Mouse (Mus musculus) adrenal gland, adult 2 months (tissue): ENCODE results near the gene Map3k1. TPM values are rescaled to one million over a fixed set of nuclear protein-coding genes. Genes with fewer than 3 reads are reported as not detected.

Experiments
- DNase-seq: peaks from one replicate; pipeline ENCODE4 v3.0.0; 2021
- polyA plus RNA-seq: library from polyadenylated mRNA; depleted of rRNA; stranded (reverse); fragments of >200 nt; gene quantifications from 2 replicates; pipeline ENCODE4 v1.2.3, GENCODE M21; 2012
- total RNA-seq, 2 experiments: library from RNA; stranded (reverse); gene quantifications; 2 replicates each; pipeline ENCODE4 v1.2.3; 2021

Gene Map3k1
- total and polyA plus RNA-seq, 3 experiments = 8.3 to 64.9 (median 49.1) TPM

GRCm38 (mm10) chr13:111815017-111815416 lies 6.2 kb upstream of the Map3k1 start:
- DNase-seq = no peak

GRCm38 (mm10) chr13:111812647-111813046 lies 3.9 kb upstream of the Map3k1 start:
- no peak for DNase-seq

DNA sequence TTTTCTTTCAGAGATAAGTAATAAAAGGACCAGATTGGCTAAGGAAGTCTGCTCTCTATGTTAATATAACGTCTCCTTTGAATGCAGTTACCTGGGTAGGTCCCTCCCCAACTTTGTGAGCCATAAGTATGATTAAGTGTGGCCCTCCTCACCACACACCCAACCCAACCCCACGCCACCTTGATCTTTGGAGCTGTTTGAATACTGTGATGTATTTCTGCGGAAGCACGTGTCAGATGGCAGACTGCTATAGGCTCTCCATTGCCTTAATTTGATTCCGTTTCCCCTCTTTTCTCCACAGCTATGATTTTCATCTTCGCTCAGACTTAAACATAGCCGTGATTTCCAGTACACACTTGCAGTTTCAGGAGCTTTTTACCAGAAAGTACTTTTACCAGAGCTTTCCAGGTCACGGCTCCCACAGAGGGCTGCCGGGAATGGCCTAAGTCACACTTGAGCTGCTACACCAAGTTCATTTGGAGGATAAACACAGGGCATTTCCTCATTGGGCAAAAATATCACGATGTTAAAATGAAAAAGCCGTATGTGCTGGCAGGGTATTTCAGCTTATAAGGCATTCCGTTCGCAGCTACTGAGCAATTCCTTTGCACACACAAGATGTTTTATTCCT lies 2.3 kb upstream of the Map3k1 start:
- DNase-seq = no peak

GRCm38 (mm10) chr13:111809466-111810228 lies 854 bp upstream of the Map3k1 start:
- peak; percentile 84 for DNase-seq

- no peak for DNase-seq
Measured at GRCm38 (mm10) chr13:111808387-111808636, 481 bp downstream of the Map3k1 start.

- DNase-seq = peak; percentile 68
Measured at GRCm38 (mm10) chr13:111807596-111808386, 1.0 kb downstream of the Map3k1 start.

- peak; percentile 59 for DNase-seq
Measured at GRCm38 (mm10) chr13:111807105-111807595, 1.6 kb downstream of the Map3k1 start.

GRCm38 (mm10) chr13:111805738-111806722 lies 2.8 kb downstream of the Map3k1 start:
- DNase-seq = no peak

- DNase-seq = peak; percentile 62
Measured at GRCm38 (mm10) chr13:111804951-111805673, 3.7 kb downstream of the Map3k1 start.

DNA sequence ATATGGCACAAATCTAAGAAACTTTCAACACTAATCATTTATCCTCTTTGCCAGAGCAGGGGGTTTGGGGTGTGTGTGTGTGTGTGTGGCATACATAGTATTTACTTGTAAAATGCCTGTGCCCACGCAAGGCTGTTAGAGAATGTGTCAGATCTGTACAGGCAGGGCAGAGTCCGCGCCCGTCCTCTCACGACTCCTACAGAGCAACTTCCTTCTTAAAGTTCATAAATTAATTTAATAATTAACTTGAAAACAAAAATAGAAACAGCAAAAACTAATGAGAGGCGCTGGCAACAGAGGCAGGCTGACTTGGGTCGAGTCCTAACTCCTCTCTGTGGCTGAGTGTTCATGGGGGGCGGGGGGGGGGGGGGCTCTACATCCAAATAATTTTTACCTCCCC lies 4.6 kb downstream of the Map3k1 start:
- no peak for DNase-seq

DNA sequence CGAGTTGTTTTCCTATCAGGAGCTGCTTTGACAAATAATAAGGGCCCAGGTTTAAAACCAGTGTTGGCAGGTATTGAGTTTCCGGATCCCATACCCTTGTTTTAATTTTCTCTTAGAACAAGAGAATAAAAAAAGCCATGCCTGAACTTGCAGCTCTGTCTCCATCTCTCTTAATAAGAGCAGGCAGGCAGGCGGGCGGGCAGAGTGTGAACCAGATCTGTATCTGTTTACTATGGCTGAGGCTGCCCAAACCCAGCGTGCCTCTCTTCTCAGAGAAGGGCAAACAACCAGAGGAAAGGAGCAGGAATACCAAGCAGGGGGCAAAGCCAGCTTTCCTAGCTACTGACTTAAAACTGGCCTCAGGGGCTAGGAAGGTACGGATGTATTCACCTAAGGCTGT lies 5.3 kb downstream of the Map3k1 start:
- no peak for DNase-seq

DNA sequence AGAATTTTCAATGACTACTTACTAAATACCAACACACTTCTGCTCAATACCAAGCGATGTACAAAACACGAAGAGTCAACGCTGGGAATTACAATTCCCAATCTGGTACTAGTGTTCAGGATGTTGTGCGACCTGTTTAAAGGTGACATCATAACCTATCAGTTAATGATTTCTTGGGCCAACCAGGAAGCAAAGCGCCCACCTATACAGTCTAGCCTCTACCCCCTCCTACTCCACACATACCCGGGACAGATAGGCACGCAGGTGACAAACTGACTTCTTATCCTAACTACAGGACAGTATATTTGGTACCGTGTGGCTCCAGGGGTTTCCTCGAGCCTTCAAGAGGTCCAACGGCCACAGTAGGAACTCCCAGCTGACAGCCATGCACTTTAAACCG lies 5.9 kb downstream of the Map3k1 start:
- no peak for DNase-seq

DNA sequence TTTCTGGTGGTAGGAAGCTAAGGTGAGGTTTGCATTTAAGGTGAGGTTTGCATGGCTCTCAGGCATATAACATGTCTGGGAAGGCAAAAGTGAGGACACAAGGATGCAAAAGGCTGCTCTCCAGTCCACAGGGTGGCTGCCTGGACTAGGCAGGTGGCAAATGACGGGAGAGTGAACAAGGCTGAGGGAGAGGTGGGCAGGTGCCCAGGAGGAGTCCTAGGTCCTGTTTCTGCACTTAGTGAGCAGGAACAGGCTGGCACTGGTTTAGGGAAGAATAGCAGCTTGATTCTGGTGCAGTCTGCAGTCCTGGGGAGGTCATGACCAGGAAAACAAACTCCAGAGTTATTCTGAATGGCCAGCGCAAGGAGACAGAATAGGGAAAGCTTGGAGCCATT lies 6.5 kb downstream of the Map3k1 start:
- DNase-seq = no peak

GRCm38 (mm10) chr13:111801662-111802270 lies 7.0 kb downstream of the Map3k1 start:
- DNase-seq = no peak

- peak; percentile 59 for DNase-seq
Measured at GRCm38 (mm10) chr13:111800866-111801265, 7.9 kb downstream of the Map3k1 start.

GRCm38 (mm10) chr13:111798044-111798443 lies 10.7 kb downstream of the Map3k1 start:
- peak; percentile 78 for DNase-seq

DNA sequence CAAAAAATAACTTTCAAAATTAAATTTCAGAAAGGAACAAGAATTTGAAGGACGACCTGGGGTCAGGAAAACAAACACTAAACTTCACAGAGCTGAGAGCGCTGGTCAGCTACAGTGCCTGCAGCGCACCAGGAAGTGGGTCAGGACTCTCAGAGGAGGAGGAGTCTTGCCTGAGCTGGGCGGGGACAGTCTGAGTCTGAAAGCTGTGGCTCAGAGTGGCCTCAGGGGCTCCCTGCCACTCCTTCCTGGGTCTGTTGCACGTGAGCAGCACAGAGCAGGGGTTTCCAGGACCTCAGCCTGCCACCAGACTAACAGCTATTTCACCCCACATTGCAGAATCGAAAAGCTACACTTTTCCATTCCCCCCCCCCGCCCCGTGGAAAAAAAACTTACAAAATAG lies 11.8 kb downstream of the Map3k1 start:
- DNase-seq = peak; percentile 88

DNA sequence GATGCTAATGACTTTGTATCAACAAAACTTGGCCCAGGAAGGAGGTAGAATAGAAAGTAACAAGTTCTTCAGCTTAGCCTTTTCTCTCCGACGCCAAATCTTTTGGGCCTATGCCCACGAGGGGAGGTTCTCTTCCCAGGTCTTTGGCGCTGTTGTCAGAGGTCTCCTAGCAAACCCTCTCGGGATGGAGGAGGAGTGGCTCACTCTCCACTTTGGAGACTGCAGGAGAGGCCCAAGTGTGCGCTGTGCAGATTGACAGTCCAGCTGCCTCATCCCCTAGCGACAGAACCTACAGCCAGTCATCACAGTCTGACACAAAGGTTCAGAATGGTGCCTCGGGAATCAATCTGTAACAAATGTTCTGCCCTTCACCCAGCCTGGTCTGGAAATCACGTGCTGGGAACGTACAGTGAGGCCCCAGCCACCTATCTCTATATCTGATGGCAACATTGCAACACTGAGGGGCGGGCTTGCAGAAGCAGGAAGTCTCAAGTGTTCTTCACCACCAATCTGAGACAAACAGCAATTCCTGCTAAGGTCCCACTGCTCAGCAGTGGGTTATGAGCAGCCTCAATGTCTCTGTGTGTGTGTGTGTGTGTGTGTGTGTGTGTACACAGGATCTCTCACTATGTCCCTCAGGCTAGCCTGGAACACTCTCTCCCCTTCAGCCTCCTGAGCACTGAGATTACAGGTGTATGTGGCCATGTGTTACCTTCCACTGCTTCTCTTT lies 12.4 kb downstream of the Map3k1 start:
- peak; percentile 59 for DNase-seq

GRCm38 (mm10) chr13:111792975-111793287 lies 15.9 kb downstream of the Map3k1 start:
- no peak for DNase-seq
